Mouse (Mus musculus) ES-E14 (cell line): ENCODE measurements at regions not wholly inside any gene's neighbourhood (a gene's known extent, or its start where the extent isn't known, plus 50 kb on each side); places are given as distances from the start of the nearest gene placed in this dataset.

Source experiments
- CHD2 ChIP-seq: IDR thresholded peaks from 2 replicates; pipeline ENCODE4 v1.6.1; 2014; ENCODE audit warnings: mild to moderate bottlenecking, low read depth, low read length, inconsistent platforms
- HCFC1 ChIP-seq: IDR thresholded peaks from 2 replicates; pipeline ENCODE4 v1.6.1; 2012; ENCODE audit warnings: low read length, inconsistent platforms, borderline replicate concordance; ENCODE audit not compliant: insufficient read depth
- MAFK ChIP-seq: IDR thresholded peaks from 2 replicates; pipeline ENCODE4 v1.6.1; 2014; ENCODE audit warnings: mild to moderate bottlenecking, low read depth, low read length, inconsistent platforms; ENCODE audit not compliant: insufficient read depth

- TF ChIP-seq HCFC1 (no peak), MAFK (no peak), CHD2 (no peak)
These were observed 57.4 kb upstream of the Mef2a start for GRCm38 (mm10) chr7:67430041-67430440.
